In the genomic region with DNA sequence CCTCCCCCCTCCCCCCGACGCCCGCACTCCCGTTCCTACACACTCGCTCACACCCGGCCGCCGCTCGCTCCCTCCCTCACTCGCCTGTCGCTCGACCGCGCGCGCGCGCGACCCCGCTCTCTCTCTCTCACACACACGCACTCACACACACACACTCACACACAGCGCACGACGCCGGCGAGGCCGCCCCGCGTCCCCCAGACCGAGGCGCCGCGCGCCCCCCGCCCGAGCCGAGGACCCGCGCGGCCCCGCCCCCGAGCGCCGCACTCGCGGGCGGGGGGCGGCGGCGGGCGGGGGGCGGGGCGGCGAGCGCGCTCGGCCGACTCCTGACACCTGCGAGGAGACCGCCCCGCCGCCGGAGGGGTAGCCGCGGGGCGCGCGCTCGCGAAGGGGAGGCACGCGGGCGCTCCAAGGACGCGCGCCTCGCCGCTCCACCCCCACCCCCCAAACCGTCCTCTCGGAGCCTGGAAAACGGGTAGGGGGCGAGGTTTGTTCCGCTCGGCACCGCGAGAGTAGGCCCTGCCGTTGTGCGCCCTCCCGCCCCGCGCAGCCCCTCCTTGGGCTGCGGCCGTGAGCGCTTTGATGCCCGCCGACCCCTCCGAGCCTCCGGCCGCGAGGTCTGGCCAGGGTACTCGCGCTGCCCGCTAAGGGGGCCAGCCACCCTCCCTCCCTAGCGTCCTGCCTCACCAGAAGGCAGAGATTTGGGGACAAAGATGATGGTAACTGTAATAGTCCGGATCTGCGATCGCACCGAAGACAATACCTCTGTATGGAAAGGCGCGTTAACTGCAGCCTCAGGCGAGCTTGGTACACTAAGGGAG, we compare ENCODE assay signal across 8 mouse cellular contexts. TPM values are rescaled to one million over a fixed set of nuclear protein-coding genes. Genes with fewer than 3 reads are reported as not detected.
DNase-seq lines count a peak whose midpoint lies in the region; ATAC-seq and TF ChIP-seq lines count a peak whose summit lies in the region.

No protein-coding gene starts in this region.

- H3K9ac ChIP-seq in hindbrain, embryonic 15.5 days = peak overlapping the region; percentile 72
- H3K9ac ChIP-seq in liver, adult 2 months (ENCODE audit: low read depth, low read length) = no peak overlapping the region
- peak overlapping the region; percentile 93 for H3K9ac ChIP-seq in neural tube, embryonic 14.5 days (replicated peaks; ENCODE audit: low read depth, low read length)

- ATAC-seq in hindbrain, embryonic 15.5 days (ENCODE audit: low FRiP score, low read depth) = peak; percentile 94
- peak; percentile 93 for ATAC-seq in neural tube, embryonic 14.5 days (ENCODE audit: low read depth)

- no peaks in the 10 kb centered on the region for H3K9me3 ChIP-seq in hindbrain, embryonic 15.5 days
- H3K9me3 ChIP-seq in neural tube, embryonic 14.5 days (ENCODE audit: control insufficient read depth, low read length) = no peaks in the 10 kb centered on the region

- peak overlapping the region; percentile 61 for H3K4me2 ChIP-seq in hindbrain, embryonic 15.5 days
- peak overlapping the region; percentile 57 for H3K4me2 ChIP-seq in neural tube, embryonic 14.5 days (ENCODE audit: low read depth, low read length)

- peak overlapping the region; percentile 58 for H3K4me3 ChIP-seq in thymus, adult 2 months (ENCODE audit: control insufficient read depth, insufficient read depth, low read length)
- peak overlapping the region; percentile 77 for H3K4me3 ChIP-seq in hindbrain, embryonic 15.5 days
- H3K4me3 ChIP-seq in liver, adult 2 months (ENCODE audit: insufficient read depth, low read depth, low read length) = peak overlapping the region; percentile 51; the same call in 1 of the 2 replicates
- peak overlapping the region; percentile 65 for H3K4me3 ChIP-seq in neural tube, embryonic 14.5 days (ENCODE audit: low read depth, low read length)

- TF ChIP-seq POLR2A in thymus, adult 2 months (IDR thresholded peaks at IDR 0.05; ENCODE audit: control insufficient read depth, extremely low read depth, insufficient read depth, low read length, poor library complexity) = no peak
- TF ChIP-seq POLR2A in liver, adult 2 months (IDR thresholded peaks at IDR 0.05; ENCODE audit: extremely low read depth, insufficient read depth, low read length) = no peak

- WGBS in thymus, adult 2 months = 3% methylated on average over 107 of the region's 111 CpGs
- WGBS in hindbrain, embryonic 15.5 days = 1% methylated on average over 71 of the region's 111 CpGs
- 2% methylated on average over 64 of the region's 111 CpGs for WGBS in liver, adult 2 months
- WGBS in neural tube, embryonic 14.5 days = under 1% methylated on average over 49 of the region's 111 CpGs

- H3K79me2 ChIP-seq in liver, adult 2 months (ENCODE audit: control insufficient read depth, insufficient read depth, low read length) = no peaks in the 10 kb centered on the region

- peaks cover 9% of the 10 kb centered on the region for H3K4me1 ChIP-seq in thymus, adult 2 months (replicated peaks; ENCODE audit: control insufficient read depth, insufficient read depth, low read length)
- peaks cover 24% of the 10 kb centered on the region for H3K4me1 ChIP-seq in hindbrain, embryonic 15.5 days (replicated peaks)
- H3K4me1 ChIP-seq in liver, adult 2 months (ENCODE audit: control insufficient read depth, insufficient read depth, low read length) = peaks cover 4% of the 10 kb centered on the region; the same call in 1 of the 2 replicates
- H3K4me1 ChIP-seq in neural tube, embryonic 14.5 days (ENCODE audit: control insufficient read depth, insufficient read depth, low read length) = peaks cover 20% of the 10 kb centered on the region

- no peaks in the 10 kb centered on the region for H3K36me3 ChIP-seq in thymus, adult 2 months (ENCODE audit: control insufficient read depth, insufficient read depth, low read length)
- H3K36me3 ChIP-seq in hindbrain, embryonic 15.5 days = no peaks in the 10 kb centered on the region
- no peaks in the 10 kb centered on the region for H3K36me3 ChIP-seq in liver, adult 2 months (ENCODE audit: control insufficient read depth, insufficient read depth, low read length)
- H3K36me3 ChIP-seq in neural tube, embryonic 14.5 days (ENCODE audit: control insufficient read depth, insufficient read depth, low read length) = no peaks in the 10 kb centered on the region

- peaks cover 18% of the 10 kb centered on the region for H3K27me3 ChIP-seq in thymus, adult 2 months (ENCODE audit: control insufficient read depth, insufficient read depth, low read length)
- H3K27me3 ChIP-seq in hindbrain, embryonic 15.5 days = no peaks in the 10 kb centered on the region
- H3K27me3 ChIP-seq in liver, adult 2 months (ENCODE audit: control insufficient read depth, insufficient read depth, low read length) = peaks cover 32% of the 10 kb centered on the region
- no peaks in the 10 kb centered on the region for H3K27me3 ChIP-seq in neural tube, embryonic 14.5 days (ENCODE audit: control insufficient read depth, insufficient read depth, low read length)

- no peak for TF ChIP-seq CTCF in thymus, adult 2 months (IDR thresholded peaks at IDR 0.05; ENCODE audit: borderline replicate concordance, control insufficient read depth, extremely low read depth, insufficient read depth, low read length, poor library complexity)
- no peak for TF ChIP-seq CTCF in liver, adult 2 months (IDR thresholded peaks at IDR 0.05; ENCODE audit: low read depth, low read length)

- peak; percentile 38 for DNase-seq in adrenal gland, postnatal 10 days
- no peak for DNase-seq in adrenal gland, postnatal 4 days (ENCODE audit: low spot score in 2 of 2)
- DNase-seq in thymus, adult 2 months = peak; percentile 8
- DNase-seq in thymus, adult 18-20 months = no peak
- no peak for DNase-seq in liver, adult 2 months (ENCODE audit: extremely low read depth, low read depth, low spot score)
- DNase-seq in urinary bladder, postnatal 25 days (ENCODE audit: low spot score) = no peak

- H3K27ac ChIP-seq in thymus, adult 2 months (ENCODE audit: control insufficient read depth, insufficient read depth, low read length) = no peak overlapping the region
- peak overlapping the region; percentile 97 for H3K27ac ChIP-seq in hindbrain, embryonic 15.5 days (replicated peaks)
- no peak overlapping the region for H3K27ac ChIP-seq in liver, adult 2 months (replicated peaks; ENCODE audit: insufficient read depth, low read depth, low read length)
- H3K27ac ChIP-seq in neural tube, embryonic 14.5 days (ENCODE audit: low read depth, low read length) = peak overlapping the region; percentile 97

RNA-seq across cellular contexts. Expression of gene Rimklb, which starts 12.1 kb away (rescaled TPM):
- total RNA-seq in adrenal gland, postnatal 10 days (2021) = 1 to 10 TPM in 1 of 2 experiments, under 1 TPM in 1; 0.82 to 1.5 TPM
- total RNA-seq in adrenal gland, postnatal 4 days (2021) = 10 to 100 TPM in 1 of 2 experiments, 1 to 10 TPM in 1; 6.8 to 11.4 TPM
- 0.65 and 0.70 TPM in 2 replicates for polyA plus RNA-seq in thymus, adult 2 months (2012; rRNA removed)
- polyA plus RNA-seq in hindbrain, embryonic 15.5 days (2015; fragmentation: Nextera tagmentation; extraction: Ambion mirVana) = 106 and 111 TPM in 2 replicates
- not detected in 2 replicates for total RNA-seq in liver, adult 2 months (2014; rRNA removed)
- polyA plus RNA-seq in liver, adult 2 months (2012; rRNA removed) = not detected in 2 replicates
- polyA plus RNA-seq in neural tube, embryonic 14.5 days (2014; fragmentation: Nextera tagmentation; extraction: Ambion mirVana) = 123 and 125 TPM in 2 replicates

RNA-seq across cellular contexts. Expression of gene Mfap5, which starts 19.1 kb away (rescaled TPM):
- total RNA-seq in adrenal gland, postnatal 10 days (2021) = 10 to 100 TPM; 53.9 to 57.8 TPM
- total RNA-seq in adrenal gland, postnatal 4 days (2021) = 10 to 100 TPM; 42.8 to 44.2 TPM
- polyA plus RNA-seq in thymus, adult 2 months (2012; rRNA removed) = 17.5 and 26.2 TPM in 2 replicates
- 2.8 and 3.5 TPM in 2 replicates for polyA plus RNA-seq in hindbrain, embryonic 15.5 days (2015; fragmentation: Nextera tagmentation; extraction: Ambion mirVana)
- 0.18 and 0.47 TPM in 2 replicates for total RNA-seq in liver, adult 2 months (2014; rRNA removed)
- polyA plus RNA-seq in liver, adult 2 months (2012; rRNA removed) = 0.31 TPM in 1 of 2 replicates, not detected in the other
- polyA plus RNA-seq in neural tube, embryonic 14.5 days (2014; fragmentation: Nextera tagmentation; extraction: Ambion mirVana) = 1.8 and 5.5 TPM in 2 replicates

Comparison
In these comparisons a context has a peak if more than half of its experiments do, and no peak if none do; other contexts are left out.
1. DNase-seq: peak in adrenal gland, postnatal 10 days (single experiment) and thymus, adult 2 months (single experiment); none in adrenal gland, postnatal 4 days (0 of 2), thymus, adult 18-20 months (0 of 2), liver, adult 2 months (single experiment) and urinary bladder, postnatal 25 days (single experiment).
2. H3K27ac ChIP-seq: peak in hindbrain, embryonic 15.5 days (single experiment) and neural tube, embryonic 14.5 days (single experiment); none in thymus, adult 2 months (single experiment) and liver, adult 2 months (single experiment).
3. RNA of gene Rimklb, which starts 12.1 kb away (polyA plus RNA-seq): 123 to 125 TPM in neural tube, embryonic 14.5 days and 106 to 111 TPM in hindbrain, embryonic 15.5 days; 0.65 to 0.70 TPM in thymus, adult 2 months and not detected in liver, adult 2 months; every median in the first group is over 10 times any median in the second.
4. Peak in every context shown above with its lines, with median percentiles within 50 percentile points of each other: H3K4me3 ChIP-seq.